Mouse (Mus musculus) hindbrain, embryonic 12.5 days (tissue): Measurements from ENCODE around the gene Klf11. TPM values are rescaled to one million over a fixed set of nuclear protein-coding genes. Genes with fewer than 3 reads are reported as not detected.
"Not testable (repeated sequence)": the region's sequence is repeated elsewhere in the genome, so short reads cannot be mapped to it uniquely, and the experiment has no call there.

Source experiments
- ATAC-seq: fragments of 200-750 bp; cut with Nextera tagmentation; 2 replicates; pipeline ENCODE4 v1.8.0; 2017; ENCODE audit warnings: moderate TSS enrichment; ENCODE audit not compliant: low FRiP score
- H3K27ac ChIP-seq: fragments of 300-500 bp; sonication (generic); 2 replicates; pipeline ENCODE4 v1.5.1; 2016; ENCODE audit warnings: mild to moderate bottlenecking
- H3K27me3 ChIP-seq: fragments of 300-500 bp; sonication (generic); 2 replicates; pipeline ENCODE4 v1.6.1; 2016; ENCODE audit warnings: mild to moderate bottlenecking
- H3K36me3 ChIP-seq: fragments of 300-500 bp; sonication (generic); 2 replicates; pipeline ENCODE4 v1.6.1; 2016; ENCODE audit warnings: mild to moderate bottlenecking
- H3K4me1 ChIP-seq: fragments of 300-500 bp; sonication (generic); 2 replicates; pipeline ENCODE4 v1.6.1; 2016
- H3K4me2 ChIP-seq: fragments of 300-500 bp; sonication (generic); replicated peaks from 2 replicates; pipeline ENCODE4 v1.6.1; 2016; ENCODE audit warnings: mild to moderate bottlenecking
- H3K4me3 ChIP-seq: fragments of 300-500 bp; sonication (generic); 2 replicates; pipeline ENCODE4 v1.5.1; 2016; ENCODE audit warnings: mild to moderate bottlenecking
- H3K9ac ChIP-seq: fragments of 300-500 bp; sonication (generic); 2 replicates; pipeline ENCODE4 v1.6.1; 2016; ENCODE audit warnings: mild to moderate bottlenecking, moderate library complexity
- H3K9me3 ChIP-seq: fragments of 300-500 bp; sonication (generic); replicated peaks from 2 replicates; pipeline ENCODE4 v1.6.1; 2016; ENCODE audit warnings: mild to moderate bottlenecking
- WGBS: fragments of 180-500 bp; shearing (Covaris S2); methylation state at CpG from one replicate; pipeline ENCODE4 v1.1.7; 2016; 5-methylcytosine and 5-hydroxymethylcytosine counted together
- polyA plus RNA-seq: library from polyadenylated mRNA; unstranded; fragments of >200 nt; fragmentation: Nextera tagmentation; extraction: Ambion mirVana; gene quantifications from 2 replicates; pipeline ENCODE4 v1.2.1, GENCODE M21; 2016

Gene Klf11
- polyA plus RNA-seq, 1 experiment from 2014 or later: 17.0 TPM

DNA sequence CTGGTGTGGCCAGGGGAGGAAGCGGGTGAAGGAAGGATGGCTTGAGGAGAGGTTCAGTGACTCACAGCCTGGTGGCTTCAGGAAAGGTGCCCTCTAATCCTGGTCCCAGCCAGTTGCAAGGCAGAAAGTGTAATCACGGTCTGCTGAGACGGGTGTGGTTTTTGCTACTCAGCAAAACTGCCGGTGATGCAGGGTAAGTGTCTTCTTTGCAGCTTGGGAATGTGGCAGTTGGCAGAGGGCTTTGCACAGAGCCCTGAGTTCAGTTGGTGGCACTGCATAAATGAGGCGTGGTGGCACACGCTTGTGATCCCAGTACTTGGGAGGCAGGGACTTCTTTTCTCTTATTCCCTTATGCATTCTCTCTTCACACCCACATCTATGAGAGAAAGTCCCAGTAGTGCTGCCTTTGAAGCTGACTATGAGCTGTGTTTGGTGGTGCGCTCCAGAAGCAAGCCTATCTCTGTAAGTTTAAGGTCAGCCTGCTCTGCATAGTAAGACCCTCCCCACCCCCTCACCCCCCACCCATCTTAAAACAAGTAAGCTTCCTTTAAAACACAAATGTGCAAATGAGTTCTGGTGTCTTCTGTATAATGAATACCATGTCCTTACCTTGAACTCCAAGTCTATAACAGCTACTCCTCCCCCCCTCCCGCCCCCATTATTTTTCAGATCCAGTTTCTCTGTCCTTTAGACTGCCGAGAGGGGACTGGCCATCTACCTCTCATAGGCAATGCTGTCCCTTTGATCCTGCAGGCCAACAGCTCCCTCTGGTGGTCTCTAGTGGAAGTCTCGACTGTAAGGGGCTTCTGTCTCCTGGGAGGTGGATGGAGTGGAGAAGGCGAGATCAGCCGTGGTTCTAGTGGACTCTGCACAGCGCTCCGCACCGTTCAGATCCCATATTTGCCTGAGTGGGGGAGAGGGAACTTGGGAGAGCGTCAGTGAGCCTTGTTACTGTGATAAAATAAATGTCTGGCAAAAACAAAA, 45.7 kb downstream of the Klf11 start:
- 41% methylated on average over 16 of the region's 16 CpGs for WGBS
- peak; percentile 89 for ATAC-seq
- Histone ChIP-seq H3K9ac (no peak overlapping the region), H3K4me2 (peak overlapping the region; percentile 28), H3K27ac (no peak overlapping the region), H3K36me3 (no peaks in the 10 kb centered on the region), H3K4me1 (no peaks in the 10 kb centered on the region), H3K4me3 (no peak overlapping the region), H3K9me3 (no peaks in the 10 kb centered on the region), H3K27me3 (no peaks in the 10 kb centered on the region; the same call in 1 of the 2 replicates)

DNA sequence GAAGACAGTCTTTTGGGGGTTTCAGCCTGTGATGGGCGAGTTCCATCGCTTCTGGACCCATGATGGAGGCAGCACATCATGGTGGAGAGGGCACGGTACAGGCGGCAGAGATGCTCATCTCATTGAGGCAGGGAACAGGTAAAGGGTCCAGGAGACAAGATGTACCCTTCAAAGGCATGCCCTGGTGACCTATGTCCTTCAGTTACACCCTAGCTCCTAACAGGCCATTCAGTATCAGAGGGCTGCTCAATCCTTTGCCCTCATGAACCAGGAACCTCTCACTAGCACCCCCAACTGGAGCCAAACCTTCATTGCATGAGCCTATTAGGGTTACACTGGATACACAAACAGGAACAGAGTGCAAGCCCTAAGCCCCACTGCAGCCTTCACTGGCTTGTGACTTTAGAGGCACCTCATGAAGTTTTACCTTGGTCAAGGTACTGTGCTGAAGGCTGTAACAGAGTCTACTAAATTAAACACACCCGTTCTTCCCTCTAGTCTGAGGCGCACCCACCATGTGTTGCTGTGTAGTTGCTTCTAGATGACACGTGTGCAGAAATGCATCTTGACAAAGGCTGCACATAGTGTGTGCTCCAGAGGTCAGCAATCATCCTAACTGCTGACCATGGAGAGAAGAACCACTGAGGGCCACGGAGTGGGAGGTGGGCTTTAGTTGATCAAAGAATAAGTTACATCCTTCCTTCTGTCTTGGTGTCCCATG, 46.6 kb downstream of the Klf11 start:
- H3K9ac ChIP-seq: no peak overlapping the region
- peak overlapping the region; percentile 28 for H3K4me2 ChIP-seq
- H3K36me3 ChIP-seq: no peaks in the 10 kb centered on the region
- H3K27ac ChIP-seq: no peak overlapping the region
- no peaks in the 10 kb centered on the region for H3K4me1 ChIP-seq
- WGBS: 64% methylated on average over 8 of the region's 8 CpGs
- no peaks in the 10 kb centered on the region; the same call in 1 of the 2 replicates for H3K27me3 ChIP-seq
- H3K9me3 ChIP-seq: no peaks in the 10 kb centered on the region
- ATAC-seq: peak; percentile 56
- H3K4me3 ChIP-seq: no peak overlapping the region

DNA sequence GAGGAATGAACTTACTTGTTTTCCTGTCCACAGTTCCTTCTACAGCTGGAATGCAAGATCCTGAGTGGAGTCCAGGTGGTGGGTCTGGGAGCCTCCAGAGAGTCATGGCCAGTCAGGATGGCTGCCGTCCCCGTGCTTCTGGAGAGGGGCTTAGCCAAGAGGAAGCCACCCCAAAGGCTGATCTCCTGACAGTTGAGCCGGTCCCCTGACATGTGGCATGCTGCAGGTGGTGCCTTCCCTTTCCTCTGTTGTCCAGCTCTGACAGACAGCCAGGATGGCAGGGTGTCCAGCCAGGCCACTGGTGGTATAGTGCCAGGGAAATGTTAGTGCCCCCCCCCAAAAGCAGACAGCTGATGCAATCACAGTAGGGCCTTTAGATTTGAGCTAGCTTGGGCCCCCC, 47.4 kb downstream of the Klf11 start:
- H3K36me3 ChIP-seq: no peaks in the 10 kb centered on the region
- H3K27me3 ChIP-seq: no peaks in the 10 kb centered on the region; the same call in 1 of the 2 replicates
- H3K9ac ChIP-seq: no peak overlapping the region
- no peaks in the 10 kb centered on the region for H3K4me1 ChIP-seq
- 73% methylated on average over 3 of the region's 3 CpGs for WGBS
- H3K27ac ChIP-seq: no peak overlapping the region
- H3K9me3 ChIP-seq: no peaks in the 10 kb centered on the region
- no peak for ATAC-seq
- no peak overlapping the region for H3K4me3 ChIP-seq
- no peak overlapping the region for H3K4me2 ChIP-seq

DNA sequence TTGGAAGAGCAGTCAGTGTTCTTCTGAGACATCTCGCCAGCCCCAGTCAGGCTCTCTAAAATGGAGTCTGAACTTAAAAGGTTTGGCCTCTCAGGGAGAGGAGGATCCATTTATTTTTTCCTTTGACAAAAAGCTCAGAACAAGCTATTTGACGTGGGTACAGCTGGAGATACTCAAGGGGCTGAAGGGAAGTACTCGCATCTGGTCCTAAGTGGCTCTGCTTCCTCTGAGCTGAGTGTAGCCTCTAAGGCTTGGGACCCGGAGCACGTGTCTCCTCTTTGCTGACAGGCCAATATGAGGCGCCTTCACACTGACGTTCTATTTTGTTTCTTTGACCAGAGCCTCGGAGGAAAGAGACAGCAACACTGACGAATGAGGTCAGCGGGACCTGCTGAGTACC, 48.5 kb downstream of the Klf11 start:
- H3K27me3 ChIP-seq: no peaks in the 10 kb centered on the region; the same call in 1 of the 2 replicates
- 75% methylated on average over 10 of the region's 10 CpGs for WGBS
- no peaks in the 10 kb centered on the region for H3K36me3 ChIP-seq
- no peak overlapping the region for H3K4me3 ChIP-seq
- no peak overlapping the region for H3K9ac ChIP-seq
- no peak for ATAC-seq
- H3K9me3 ChIP-seq: no peaks in the 10 kb centered on the region
- H3K4me1 ChIP-seq: no peaks in the 10 kb centered on the region
- H3K4me2 ChIP-seq: no peak overlapping the region
- no peak overlapping the region for H3K27ac ChIP-seq

DNA sequence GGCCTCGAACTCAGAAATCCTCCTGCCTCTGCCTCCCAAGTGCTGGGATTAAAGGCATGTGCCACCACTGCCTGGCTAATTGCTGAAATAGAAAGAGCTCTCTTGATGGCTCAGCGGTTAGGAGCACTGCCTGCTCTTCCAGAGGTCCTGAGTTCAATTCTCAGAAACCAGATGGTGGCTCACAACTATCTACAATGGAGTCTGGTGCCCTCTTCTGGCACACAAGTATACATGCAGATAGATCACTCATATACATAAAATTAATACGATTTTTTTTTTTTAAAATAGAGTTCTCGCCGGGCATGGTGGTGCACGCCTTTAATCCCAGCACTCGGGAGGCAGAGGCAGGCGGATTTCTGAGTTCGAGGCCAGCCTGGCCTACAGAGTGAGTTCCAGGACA, 50.5 kb downstream of the Klf11 start:
- not testable (repeated sequence) for H3K4me2 ChIP-seq, H3K36me3 ChIP-seq, H3K27me3 ChIP-seq, H3K9me3 ChIP-seq, H3K4me1 ChIP-seq, ATAC-seq, H3K4me3 ChIP-seq, H3K9ac ChIP-seq, H3K27ac ChIP-seq
- 88% methylated on average over 9 of the region's 9 CpGs for WGBS

DNA sequence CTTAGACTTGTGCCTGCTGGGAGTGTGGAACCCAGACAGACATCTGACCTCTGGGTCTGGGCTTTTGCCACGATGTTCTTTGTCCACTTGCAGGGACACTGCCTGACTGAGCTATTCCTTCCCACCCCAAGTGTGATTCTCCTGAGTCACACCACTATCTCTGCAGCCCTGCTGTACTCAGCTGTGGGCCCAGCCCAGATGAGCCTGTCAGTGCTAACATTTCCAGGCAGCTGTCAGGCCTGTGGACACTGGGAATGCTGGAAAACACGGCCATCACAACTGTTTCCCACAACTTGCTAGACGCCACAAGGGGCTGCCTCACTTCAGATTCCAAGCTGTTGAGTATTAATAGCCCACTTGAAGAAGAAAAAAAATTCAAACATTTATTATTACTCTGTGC, 51.9 kb downstream of the Klf11 start:
- Histone ChIP-seq H3K27ac (no peak overlapping the region), H3K27me3 (peaks cover 4% of the 10 kb centered on the region; the same call in 1 of the 2 replicates), H3K9ac (no peak overlapping the region), H3K36me3 (no peaks in the 10 kb centered on the region), H3K4me1 (peaks cover 10% of the 10 kb centered on the region), H3K4me2 (no peak overlapping the region), H3K4me3 (no peak overlapping the region), H3K9me3 (no peaks in the 10 kb centered on the region)
- 83% methylated on average over 3 of the region's 3 CpGs for WGBS
- no peak for ATAC-seq

DNA sequence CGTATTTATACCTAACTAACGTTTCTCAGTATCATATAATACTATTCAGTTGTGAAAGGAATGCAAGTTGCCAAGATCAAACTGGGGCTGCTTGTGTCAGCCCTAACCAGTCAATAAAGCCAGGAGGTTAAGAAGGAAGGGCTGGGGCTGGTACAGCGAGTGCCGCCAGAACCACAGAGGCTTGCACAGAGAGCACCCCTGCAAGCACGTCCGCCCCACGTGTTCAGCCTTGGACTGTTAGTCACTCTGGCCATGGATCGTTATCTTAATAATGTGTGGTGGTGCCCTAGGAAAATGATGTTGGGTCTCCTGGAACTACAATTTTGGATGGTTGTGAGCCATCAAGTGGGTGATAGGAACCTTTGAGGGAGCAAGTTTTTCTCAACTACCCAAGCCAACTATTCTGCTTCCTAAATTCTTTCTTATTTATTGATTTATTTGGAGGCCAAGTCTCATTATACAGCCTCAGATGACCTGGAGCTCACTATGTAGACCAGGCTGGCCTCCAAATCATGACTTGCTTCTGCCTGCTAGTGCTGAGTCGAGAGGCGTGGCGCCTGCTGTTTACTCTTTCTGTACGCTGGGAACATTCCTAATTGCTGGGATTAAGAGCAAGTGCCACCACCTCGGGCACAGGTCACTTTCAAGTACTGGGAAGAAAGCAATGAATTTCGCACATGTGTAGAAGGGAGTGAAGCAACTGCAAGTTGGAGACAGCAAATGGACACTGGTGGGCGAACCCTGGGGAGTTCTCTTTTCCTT, 54.6 kb downstream of the Klf11 start:
- H3K36me3 ChIP-seq: no peaks in the 10 kb centered on the region
- 0 out of 2 replicates have a peak, but pooled peaks cover 4% of the 10 kb centered on the region for H3K27me3 ChIP-seq
- no peak overlapping the region for H3K4me2 ChIP-seq
- no peaks in the 10 kb centered on the region for H3K9me3 ChIP-seq
- 88% methylated on average over 15 of the region's 15 CpGs for WGBS
- no peak for ATAC-seq
- no peak overlapping the region for H3K27ac ChIP-seq
- H3K4me3 ChIP-seq: no peak overlapping the region
- H3K9ac ChIP-seq: no peak overlapping the region
- H3K4me1 ChIP-seq: peaks cover 21% of the 10 kb centered on the region

DNA sequence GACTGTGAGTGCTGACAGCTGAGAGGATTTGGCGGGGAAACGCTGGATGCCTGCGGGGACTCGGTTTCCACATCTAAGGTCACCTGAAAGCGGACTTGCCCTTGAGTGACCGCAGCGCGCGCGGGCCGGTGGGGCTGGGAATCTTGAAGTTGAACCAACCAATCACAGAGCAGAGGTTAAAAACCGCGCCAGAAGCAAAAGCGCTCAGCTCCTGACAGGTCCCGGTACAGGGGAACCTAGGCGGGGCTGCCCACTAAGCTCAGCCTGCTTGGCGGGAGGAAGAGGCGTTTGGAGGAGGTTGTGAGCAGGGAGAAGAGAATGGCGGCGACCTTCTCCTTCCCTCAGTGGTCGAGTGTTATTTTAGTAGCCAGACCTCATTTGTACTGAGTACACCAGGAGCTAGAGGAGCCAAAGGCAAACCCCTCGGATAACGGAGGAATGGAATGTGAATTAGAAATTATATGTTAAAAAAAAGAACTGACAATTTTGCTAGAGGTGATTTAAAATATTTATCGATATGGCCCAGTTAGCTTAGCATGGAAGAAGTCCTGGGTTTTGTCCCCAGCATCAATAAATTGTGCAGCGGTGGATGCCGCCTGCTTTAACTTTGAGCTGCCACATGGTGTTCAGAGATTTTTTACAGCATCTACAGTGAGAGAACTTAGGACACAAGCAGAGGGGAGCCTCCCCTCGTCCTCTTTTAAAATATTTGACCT, 55.8 kb downstream of the Klf11 start:
- H3K4me2 ChIP-seq: peak overlapping the region; percentile 81
- H3K27me3 ChIP-seq: 0 out of 2 replicates have a peak, but pooled peaks cover 4% of the 10 kb centered on the region
- no peaks in the 10 kb centered on the region for H3K36me3 ChIP-seq
- H3K9ac ChIP-seq: peak overlapping the region; percentile 79; the same call in 1 of the 2 replicates
- no peak overlapping the region for H3K27ac ChIP-seq
- peak overlapping the region; percentile 87 for H3K4me3 ChIP-seq
- peaks cover 25% of the 10 kb centered on the region for H3K4me1 ChIP-seq
- under 1% methylated on average over 27 of the region's 27 CpGs for WGBS
- no peak for ATAC-seq
- no peaks in the 10 kb centered on the region for H3K9me3 ChIP-seq

DNA sequence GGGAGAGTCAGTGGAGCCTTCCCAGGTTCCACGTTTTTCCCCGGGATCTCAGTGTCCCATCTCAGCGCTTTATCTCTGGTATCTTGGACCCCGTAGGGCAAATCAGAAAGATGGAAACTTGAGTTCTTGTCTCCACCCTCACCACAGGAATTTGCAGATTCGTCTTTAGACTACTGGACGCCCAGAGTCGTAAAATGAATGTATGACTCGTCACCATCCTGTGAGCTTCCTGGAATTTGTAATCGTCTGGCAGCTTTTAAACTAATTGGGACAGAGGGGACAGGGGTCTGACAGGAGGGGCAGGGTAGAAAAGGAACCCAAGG, 56.4 kb downstream of the Klf11 start:
- H3K4me3 ChIP-seq: peak overlapping the region; percentile 87
- peak overlapping the region; percentile 79 for H3K9ac ChIP-seq
- H3K4me1 ChIP-seq: peaks cover 25% of the 10 kb centered on the region
- no peak overlapping the region for H3K27ac ChIP-seq
- H3K36me3 ChIP-seq: 0 out of 2 replicates have a peak, but pooled peaks cover 4% of the 10 kb centered on the region
- peak; percentile 9; the same call in 1 of the 2 replicates for ATAC-seq
- H3K4me2 ChIP-seq: peak overlapping the region; percentile 81
- 0 out of 2 replicates have a peak, but pooled peaks cover 4% of the 10 kb centered on the region for H3K27me3 ChIP-seq
- under 1% methylated on average over 9 of the region's 9 CpGs for WGBS
- no peaks in the 10 kb centered on the region for H3K9me3 ChIP-seq

DNA sequence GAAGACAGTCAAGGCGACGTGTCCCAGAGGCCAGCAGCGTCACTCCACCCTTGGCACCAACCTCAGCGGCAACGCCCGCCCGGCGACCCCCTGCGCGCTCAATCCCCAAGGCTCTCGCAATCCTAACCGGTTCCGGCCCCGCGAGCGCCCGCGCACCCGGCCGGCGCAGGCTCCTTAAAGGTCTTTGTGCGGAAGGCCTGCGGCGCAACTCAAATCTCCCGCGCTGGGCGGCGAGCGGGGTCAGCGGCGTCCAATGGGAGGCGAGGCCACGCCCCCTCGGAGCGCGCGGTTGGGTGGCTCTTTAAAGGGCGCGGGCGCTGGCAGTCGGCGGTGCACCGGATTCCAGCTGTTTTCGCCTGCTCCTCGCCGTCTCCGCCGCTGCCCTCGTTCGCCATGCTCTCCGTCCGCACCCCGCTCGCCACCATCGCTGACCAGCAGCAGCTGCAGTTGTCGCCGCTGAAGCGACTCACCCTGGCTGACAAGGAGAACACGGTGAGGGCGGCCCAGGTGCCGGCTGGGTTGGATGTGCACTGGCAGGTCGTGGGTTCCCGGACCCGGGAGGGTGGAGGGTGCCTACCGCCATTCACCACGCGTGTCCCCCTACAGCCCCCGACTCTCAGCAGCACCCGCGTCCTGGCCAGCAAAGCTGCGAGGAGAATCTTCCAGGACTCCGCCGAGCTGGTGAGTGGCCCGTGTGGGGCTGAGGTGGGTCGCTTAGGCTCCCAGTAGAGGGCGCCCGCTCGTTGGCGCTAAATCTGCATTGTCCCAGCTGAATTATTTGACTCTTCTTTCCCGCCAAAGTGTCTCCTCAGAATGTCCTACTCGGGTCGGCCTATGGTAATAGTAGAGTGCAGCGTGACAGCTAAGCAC, 57.1 kb downstream of the Klf11 start, which contains the start of gene Rrm2:
Rrm2 (plus strand) TSS at position 288 of the 870 bp plus-strand sequence.
- Histone ChIP-seq H3K4me1 (peaks cover 25% of the 10 kb centered on the region), H3K27me3 (0 out of 2 replicates have a peak, but pooled peaks cover 4% of the 10 kb centered on the region), H3K27ac (peak within 1 kb of the TSS; percentile 77), H3K4me2 (peak within 1 kb of the TSS; percentile 81), H3K4me3 (peak within 1 kb of the TSS; percentile 87), H3K9me3 (no peaks in the 10 kb centered on the region), H3K36me3 (0 out of 2 replicates have a peak, but pooled peaks cover 8% of the 10 kb centered on the region), H3K9ac (peak within 1 kb of the TSS; percentile 79)
- ATAC-seq: peak; percentile 93
- under 1% methylated on average over 83 of the region's 83 CpGs for WGBS
